Mouse (Mus musculus): Measurements from ENCODE around the gene Ntn3. TPM values are rescaled to one million over a fixed set of nuclear protein-coding genes. Genes with fewer than 3 reads are reported as not detected.

The Ntn3 gene
- polyA plus RNA-seq, 1 experiment from 2014 or later: 2.4 TPM

DNA sequence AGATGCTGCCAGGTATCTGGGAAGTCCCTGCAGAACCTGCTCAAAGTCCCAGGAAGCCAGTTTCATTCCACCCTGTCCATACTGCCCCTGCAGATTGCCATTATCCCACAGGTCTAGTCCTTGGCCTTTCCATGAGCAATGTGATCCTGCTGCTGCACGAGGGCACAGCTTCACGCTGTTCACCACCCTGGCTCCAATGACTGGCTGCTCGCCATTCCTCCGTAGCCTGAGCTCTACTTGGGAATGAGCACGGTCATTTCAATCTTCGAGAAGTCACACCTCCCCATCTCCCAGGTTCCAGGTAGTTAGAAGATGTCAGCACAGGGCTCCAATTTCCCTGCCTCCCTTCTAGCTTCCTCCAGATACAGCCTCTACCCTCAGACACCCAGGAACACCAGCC lies 52.2 kb downstream of the Ntn3 start:
- H3K27me3 ChIP-seq: no peaks in the 10 kb centered on the region
- no peaks in the 10 kb centered on the region for H3K9me3 ChIP-seq (replicated peaks)
- ATAC-seq: no peak
- H3K4me3 ChIP-seq: no peak overlapping the region
- no peak overlapping the region for H3K27ac ChIP-seq
- WGBS: 93% methylated on average over 6 of the region's 6 CpGs
- H3K9ac ChIP-seq: no peak overlapping the region
- H3K36me3 ChIP-seq (ENCODE audit: poor library complexity, severe bottlenecking): peaks cover 23% of the 10 kb centered on the region; the same call in 1 of the 2 replicates
- H3K4me2 ChIP-seq: no peak overlapping the region
- H3K4me1 ChIP-seq: peaks cover 3% of the 10 kb centered on the region; the same call in 1 of the 2 replicates

DNA sequence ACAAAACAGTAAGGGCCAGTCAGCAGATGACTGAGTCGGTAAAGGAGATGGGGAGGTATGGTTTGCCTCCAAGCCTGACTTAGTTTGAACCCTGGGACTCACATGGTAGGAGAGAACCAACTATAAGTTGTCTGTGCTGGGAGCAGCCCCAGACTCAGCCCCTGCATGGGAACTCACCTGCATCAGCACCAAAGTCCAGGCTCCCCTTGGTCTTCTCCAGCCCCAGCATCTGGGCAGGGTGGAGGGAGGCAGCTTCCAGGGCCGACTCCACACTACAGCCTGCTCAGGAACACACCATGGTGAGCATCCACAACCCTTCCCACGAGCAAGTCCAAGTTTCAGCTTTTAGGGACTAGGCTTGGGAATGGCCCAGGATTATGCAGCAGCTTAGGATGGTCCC lies 52.9 kb downstream of the Ntn3 start:
- Histone ChIP-seq H3K27me3 (no peaks in the 10 kb centered on the region), H3K9ac (no peak overlapping the region), H3K4me3 (no peak overlapping the region), H3K4me2 (no peak overlapping the region), H3K4me1 (peaks cover 8% of the 10 kb centered on the region), H3K36me3 (ENCODE audit: poor library complexity, severe bottlenecking) (peaks cover 23% of the 10 kb centered on the region; the same call in 1 of the 2 replicates), H3K9me3 (replicated peaks) (no peaks in the 10 kb centered on the region), H3K27ac (no peak overlapping the region)
- WGBS: 90% methylated on average over 3 of the region's 3 CpGs
- no peak for ATAC-seq

- ATAC-seq: no peak
- H3K27ac ChIP-seq: no peak overlapping the region
- H3K9ac ChIP-seq: no peak overlapping the region; the same call in 1 of the 2 replicates
- peaks cover 8% of the 10 kb centered on the region for H3K4me1 ChIP-seq
- H3K36me3 ChIP-seq (ENCODE audit: poor library complexity, severe bottlenecking): peaks cover 23% of the 10 kb centered on the region; the same call in 1 of the 2 replicates
- H3K9me3 ChIP-seq (replicated peaks): no peaks in the 10 kb centered on the region
- no peak overlapping the region for H3K4me3 ChIP-seq
- H3K4me2 ChIP-seq: no peak overlapping the region
- no peaks in the 10 kb centered on the region for H3K27me3 ChIP-seq
- WGBS: 90% methylated on average over 9 of the region's 9 CpGs
These were observed 53.6 kb downstream of the Ntn3 start for GRCm38 (mm10) chr17:24155742-24156141.

- no peak overlapping the region for H3K27ac ChIP-seq
- WGBS: 80% methylated on average over 3 of the region's 3 CpGs
- H3K36me3 ChIP-seq (ENCODE audit: poor library complexity, severe bottlenecking): peaks cover 23% of the 10 kb centered on the region; the same call in 1 of the 2 replicates
- H3K4me1 ChIP-seq: peaks cover 8% of the 10 kb centered on the region
- H3K27me3 ChIP-seq: no peaks in the 10 kb centered on the region
- no peak overlapping the region for H3K9ac ChIP-seq
- H3K4me3 ChIP-seq: no peak overlapping the region
- no peak for ATAC-seq
- no peak overlapping the region for H3K4me2 ChIP-seq
- no peaks in the 10 kb centered on the region for H3K9me3 ChIP-seq (replicated peaks)
These were observed 54.9 kb downstream of the Ntn3 start for GRCm38 (mm10) chr17:24154463-24154862.

Small RNAs within 50 kb of the gene (microRNA-seq; reads per million reads assigned to microRNA genes)
- gene Mir5134: 2.4 reads per million
- gene Mir6965: 4.6 reads per million, percentile 13 among the genes with 10 or more reads in this experiment

Other genes starting within 250 kb of the Ntn3 start
- not detected in 2 replicates for gene Prss30, start 229.0 kb downstream of the Ntn3 start, polyA plus RNA-seq (2015; fragmentation: Nextera tagmentation; extraction: Ambion mirVana)
- gene Prss22, start 211.4 kb downstream of the Ntn3 start, polyA plus RNA-seq (2015; fragmentation: Nextera tagmentation; extraction: Ambion mirVana): not detected in 2 replicates
- gene Prss27, start 171.4 kb downstream of the Ntn3 start, polyA plus RNA-seq (2015; fragmentation: Nextera tagmentation; extraction: Ambion mirVana): 0.19 and 0.26 TPM in 2 replicates
- 85.4 and 88.6 TPM in 2 replicates for gene Kctd5, start 136.0 kb downstream of the Ntn3 start, polyA plus RNA-seq (2015; fragmentation: Nextera tagmentation; extraction: Ambion mirVana)
- 49.7 and 54.1 TPM in 2 replicates for gene Pdpk1, start 58.6 kb downstream of the Ntn3 start, polyA plus RNA-seq (2015; fragmentation: Nextera tagmentation; extraction: Ambion mirVana)
- gene Amdhd2, start 45.8 kb downstream of the Ntn3 start, polyA plus RNA-seq (2015; fragmentation: Nextera tagmentation; extraction: Ambion mirVana): 30.1 and 31.8 TPM in 2 replicates
- gene Atp6v0c, start 39.8 kb downstream of the Ntn3 start, polyA plus RNA-seq (2015; fragmentation: Nextera tagmentation; extraction: Ambion mirVana): 602 and 648 TPM in 2 replicates
- gene Tbc1d24, start 4.0 kb downstream of the Ntn3 start, polyA plus RNA-seq (2015; fragmentation: Nextera tagmentation; extraction: Ambion mirVana): 10.6 and 12.2 TPM in 2 replicates
- gene Tedc2, start 11.3 kb upstream of the Ntn3 start, polyA plus RNA-seq (2015; fragmentation: Nextera tagmentation; extraction: Ambion mirVana): 14.8 and 15.4 TPM in 2 replicates
- gene Ccnf, start 42.0 kb upstream of the Ntn3 start, polyA plus RNA-seq (2015; fragmentation: Nextera tagmentation; extraction: Ambion mirVana): 60.2 and 66.1 TPM in 2 replicates
- gene Abca17, start 141.5 kb upstream of the Ntn3 start, polyA plus RNA-seq (2015; fragmentation: Nextera tagmentation; extraction: Ambion mirVana): 0.06 TPM in 1 of 2 replicates, not detected in the other
- 14.7 and 16.4 TPM in 2 replicates for gene Abca3, start 142.4 kb upstream of the Ntn3 start, polyA plus RNA-seq (2015; fragmentation: Nextera tagmentation; extraction: Ambion mirVana)
- 367 and 402 TPM in 2 replicates for gene Rnps1, start 205.0 kb upstream of the Ntn3 start, polyA plus RNA-seq (2015; fragmentation: Nextera tagmentation; extraction: Ambion mirVana)
- 59.6 and 62.5 TPM in 2 replicates for gene Eci1, start 217.1 kb upstream of the Ntn3 start, polyA plus RNA-seq (2015; fragmentation: Nextera tagmentation; extraction: Ambion mirVana)
- 4.4 and 4.7 TPM in 2 replicates for gene Dnase1l2, start 233.6 kb upstream of the Ntn3 start, polyA plus RNA-seq (2015; fragmentation: Nextera tagmentation; extraction: Ambion mirVana)

Data from forebrain, embryonic 13.5 days (tissue).